ENCODE assay signal across 16 mouse cellular contexts in the genomic region with DNA sequence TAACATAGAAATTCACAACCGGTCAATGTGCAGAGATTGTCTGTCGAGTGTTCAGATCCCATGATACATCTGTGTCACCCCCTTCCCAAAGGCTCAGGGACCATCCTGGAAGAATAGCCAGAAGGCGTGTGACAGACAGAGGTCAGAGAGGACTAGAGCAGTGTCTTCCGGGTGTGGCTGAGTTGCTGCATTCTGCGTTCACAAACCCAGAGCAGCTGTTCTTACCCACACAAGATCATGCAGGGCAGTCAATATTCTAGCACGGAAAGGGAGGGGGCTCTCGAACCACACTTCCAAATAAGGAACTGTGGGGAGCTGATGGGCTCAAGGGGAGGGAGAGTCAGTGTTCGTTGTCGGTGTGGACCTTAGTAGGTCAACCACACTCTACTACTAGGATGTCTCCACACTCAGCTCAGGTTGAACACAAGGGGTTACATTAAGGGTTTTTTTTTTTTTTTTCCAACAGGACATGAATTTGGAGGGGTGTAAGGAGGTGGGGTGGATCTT.
"Had no signal": no experiment of that assay in that cellular context is flagged by ENCODE, and none has a peak within 500 bp of the region (broad histone marks: within the 10 kb centered on the region; RNA-seq: fewer than 3 reads in every experiment).

No protein-coding gene starts in this region.

- H3K4me2 ChIP-seq: liver, embryonic 15.5 days; lung, embryonic 15.5 days; midbrain, embryonic 12.5 days; neural tube, embryonic 12.5 days; stomach, embryonic 15.5 days had no signal

- H3K27me3 ChIP-seq: liver, embryonic 15.5 days; lung, embryonic 15.5 days; midbrain, embryonic 12.5 days; neural tube, embryonic 12.5 days; stomach, embryonic 15.5 days had no signal

- H3K36me3 ChIP-seq: liver, embryonic 15.5 days; lung, embryonic 15.5 days; midbrain, embryonic 10.5 days; midbrain, embryonic 12.5 days; neural tube, embryonic 12.5 days; stomach, embryonic 15.5 days had no signal

- H3K4me3 ChIP-seq: liver, embryonic 15.5 days; lung, embryonic 15.5 days; midbrain, embryonic 10.5 days; midbrain, embryonic 12.5 days; neural tube, embryonic 12.5 days; stomach, embryonic 15.5 days had no signal

- H3K27ac ChIP-seq: liver, embryonic 15.5 days; lung, embryonic 15.5 days; midbrain, embryonic 10.5 days; midbrain, embryonic 12.5 days; neural tube, embryonic 12.5 days; stomach, embryonic 15.5 days; stomach, postnatal 0 days had no signal

- DNase-seq: liver, postnatal 0 days; lung, adult 2 months; lung, postnatal 14 days; lung, postnatal 36 days; midbrain, embryonic 14.5 days; right cerebral cortex, postnatal 14 days; thymus, adult 2 months; thymus, postnatal 25 days; thymus, postnatal 4 days had no signal
